Mouse (Mus musculus) kidney, adult 2 months (tissue): ENCODE results near the gene Pcnx2. TPM values are rescaled to one million over a fixed set of nuclear protein-coding genes. Genes with fewer than 3 reads are reported as not detected.

Experiments
- DNase-seq: peaks from one replicate; pipeline ENCODE4 v3.0.0; 2021
- H3K27ac ChIP-seq: fragments of 200-500 bp; 2 replicates; pipeline ENCODE4 v1.5.1; 2012; ENCODE audit warnings: low read depth, low read length, control low read depth, inconsistent platforms; ENCODE audit not compliant: insufficient read depth
- H3K27me3 ChIP-seq: fragments of 200-500 bp; replicated peaks from 2 replicates; pipeline ENCODE4 v1.6.1; 2012; ENCODE audit warnings: mild to moderate bottlenecking, moderate library complexity, low read length, inconsistent platforms; ENCODE audit not compliant: control insufficient read depth, insufficient read depth
- H3K36me3 ChIP-seq: fragments of 200-500 bp; 2 replicates; pipeline ENCODE4 v1.6.1; 2012; ENCODE audit warnings: mild to moderate bottlenecking, moderate library complexity, low read length, inconsistent platforms; ENCODE audit not compliant: control insufficient read depth, insufficient read depth
- H3K4me1 ChIP-seq: fragments of 200-500 bp; 2 replicates; pipeline ENCODE4 v1.6.1; 2011; ENCODE audit warnings: low read length; ENCODE audit not compliant: control insufficient read depth, insufficient read depth
- H3K4me3 ChIP-seq: fragments of 200-500 bp; 2 replicates; pipeline ENCODE4 v1.5.1; 2011; ENCODE audit warnings: mild to moderate bottlenecking, low read depth, low read length, control low read depth; ENCODE audit not compliant: insufficient read depth
- CTCF ChIP-seq: fragments of 200-500 bp; conservative IDR thresholded peaks from 2 replicates; pipeline ENCODE4 v1.5.1; 2011; ENCODE audit warnings: low read depth, mild to moderate bottlenecking, control low read depth, low read length, moderate library complexity, mixed read lengths; ENCODE audit not compliant: insufficient read depth, insufficient read length
- POLR2A ChIP-seq: fragments of 200-500 bp; IDR thresholded peaks from one replicate; pipeline ENCODE4 v1.6.1; 2011; ENCODE audit warnings: low read depth, low read length, control low read depth
- WGBS: fragments of 180-500 bp; shearing (Covaris S2); methylation state at CpG from one replicate; pipeline ENCODE4 v1.1.7; 2018; 5-methylcytosine and 5-hydroxymethylcytosine counted together
- polyA plus RNA-seq: library from polyadenylated mRNA; depleted of rRNA; stranded (reverse); fragments of >200 nt; gene quantifications from 2 replicates; pipeline ENCODE4 v1.2.3, GENCODE M21; 2012

The Pcnx2 gene
- polyA plus RNA-seq, 1 experiment = 0.20 TPM

- 89% methylated on average over 4 of the region's 4 CpGs for WGBS
- Histone ChIP-seq H3K36me3 (no peaks in the 10 kb centered on the region), H3K4me3 (no peak overlapping the region), H3K27ac (no peak overlapping the region), H3K27me3 (no peaks in the 10 kb centered on the region), H3K4me1 (no peaks in the 10 kb centered on the region)
- TF ChIP-seq CTCF (no peak), POLR2A (no peak)
- DNase-seq = no peak
These were observed 172.0 kb downstream of the Pcnx2 start for GRCm38 (mm10) chr8:125726143-125726542.

GRCm38 (mm10) chr8:125725037-125725820 lies 172.9 kb downstream of the Pcnx2 start:
- no peak for DNase-seq
- Histone ChIP-seq H3K27ac (no peak overlapping the region), H3K4me1 (no peaks in the 10 kb centered on the region), H3K4me3 (no peak overlapping the region), H3K36me3 (no peaks in the 10 kb centered on the region), H3K27me3 (no peaks in the 10 kb centered on the region)
- no peak for TF ChIP-seq CTCF
- 77% methylated on average over 6 of the region's 6 CpGs for WGBS

GRCm38 (mm10) chr8:125723437-125723836 lies 174.7 kb downstream of the Pcnx2 start:
- Histone ChIP-seq H3K36me3 (no peaks in the 10 kb centered on the region), H3K27ac (no peak overlapping the region), H3K4me1 (no peaks in the 10 kb centered on the region), H3K4me3 (no peak overlapping the region), H3K27me3 (no peaks in the 10 kb centered on the region)
- DNase-seq = peak; percentile 23
- TF ChIP-seq CTCF (no peak), POLR2A (no peak)
- 87% methylated on average over 6 of the region's 6 CpGs for WGBS

DNA sequence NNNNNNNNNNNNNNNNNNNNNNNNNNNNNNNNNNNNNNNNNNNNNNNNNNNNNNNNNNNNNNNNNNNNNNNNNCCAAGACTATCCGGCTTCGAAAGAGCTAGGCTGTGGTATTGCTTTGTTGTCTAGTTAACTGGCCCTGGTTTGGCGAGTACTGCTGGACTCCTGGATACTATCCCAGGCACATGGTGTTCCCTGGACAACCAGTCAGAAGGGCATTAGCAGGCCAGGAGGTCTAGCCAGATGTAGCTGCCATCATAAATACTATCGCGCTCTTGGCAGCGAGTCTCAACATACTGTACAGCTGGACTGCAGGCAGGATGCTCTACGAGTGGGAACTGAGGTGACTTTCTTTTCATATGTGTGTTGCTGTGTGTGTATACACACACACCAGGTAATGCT lies 175.4 kb downstream of the Pcnx2 start:
- DNase-seq = peak; percentile 79
- H3K4me1 ChIP-seq = no peaks in the 10 kb centered on the region
- WGBS = 61% methylated on average over 7 of the region's 7 CpGs

DNA sequence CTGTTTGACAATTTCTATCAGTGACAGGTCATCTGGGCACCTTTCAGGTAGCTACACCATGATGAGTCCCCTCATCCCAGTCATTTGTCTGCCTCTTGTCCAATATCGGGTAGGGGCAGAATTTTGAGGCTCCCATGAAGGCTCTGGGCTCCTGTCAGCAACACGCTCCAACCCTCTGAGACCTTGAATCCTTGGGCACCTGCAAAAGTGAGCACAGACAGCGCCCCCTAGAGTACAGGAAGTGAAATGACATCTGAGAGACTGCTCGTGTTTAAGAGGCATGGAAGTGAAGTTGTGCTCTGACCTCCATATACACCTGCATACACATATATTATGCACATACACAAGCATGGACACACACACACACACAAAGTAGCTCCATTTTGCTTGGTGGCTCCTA lies 179.2 kb downstream of the Pcnx2 start:
- H3K27ac ChIP-seq = no peak overlapping the region
- peak; percentile 53 for TF ChIP-seq CTCF
- no peak for TF ChIP-seq POLR2A
- 67% methylated on average over 4 of the region's 4 CpGs for WGBS
- 0 out of 2 replicates have a peak, but pooled peaks cover 3% of the 10 kb centered on the region for H3K4me1 ChIP-seq
- no peak for DNase-seq
- no peaks in the 10 kb centered on the region for H3K36me3 ChIP-seq
- no peaks in the 10 kb centered on the region for H3K27me3 ChIP-seq
- H3K4me3 ChIP-seq = no peak overlapping the region

More for the DNA sequence above, 175.4 kb downstream of the Pcnx2 start:
- TF ChIP-seq CTCF = no peak
- TF ChIP-seq POLR2A = no peak
- H3K4me3 ChIP-seq = no peak overlapping the region
- H3K27ac ChIP-seq = no peak overlapping the region
- no peaks in the 10 kb centered on the region for H3K27me3 ChIP-seq
- H3K36me3 ChIP-seq = no peaks in the 10 kb centered on the region

DNA sequence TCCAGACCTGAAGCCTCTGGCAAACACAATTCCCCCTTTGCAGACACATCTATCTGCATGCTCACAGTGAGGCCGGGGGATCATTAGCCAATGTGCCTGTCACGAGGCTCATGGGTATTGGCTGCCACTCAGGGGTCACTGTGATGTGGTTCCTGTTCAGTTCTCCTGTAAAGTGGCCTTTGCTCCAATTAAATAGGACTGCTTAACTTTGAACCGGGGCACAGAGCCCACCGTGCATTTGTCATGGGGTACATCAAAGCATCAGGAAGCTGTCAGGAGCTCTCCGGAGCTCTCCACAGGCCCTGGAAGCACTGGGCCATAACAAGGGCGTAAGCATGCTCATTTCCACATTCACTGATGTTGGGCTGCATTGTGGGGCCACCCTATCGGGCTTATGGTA lies 181.5 kb downstream of the Pcnx2 start:
- TF ChIP-seq CTCF (no peak), POLR2A (no peak)
- Histone ChIP-seq H3K36me3 (no peaks in the 10 kb centered on the region), H3K27ac (no peak overlapping the region), H3K4me1 (0 out of 2 replicates have a peak, but pooled peaks cover 3% of the 10 kb centered on the region), H3K4me3 (no peak overlapping the region), H3K27me3 (no peaks in the 10 kb centered on the region)
- peak; percentile 45 for DNase-seq
- 31% methylated on average over 7 of the region's 7 CpGs for WGBS

DNA sequence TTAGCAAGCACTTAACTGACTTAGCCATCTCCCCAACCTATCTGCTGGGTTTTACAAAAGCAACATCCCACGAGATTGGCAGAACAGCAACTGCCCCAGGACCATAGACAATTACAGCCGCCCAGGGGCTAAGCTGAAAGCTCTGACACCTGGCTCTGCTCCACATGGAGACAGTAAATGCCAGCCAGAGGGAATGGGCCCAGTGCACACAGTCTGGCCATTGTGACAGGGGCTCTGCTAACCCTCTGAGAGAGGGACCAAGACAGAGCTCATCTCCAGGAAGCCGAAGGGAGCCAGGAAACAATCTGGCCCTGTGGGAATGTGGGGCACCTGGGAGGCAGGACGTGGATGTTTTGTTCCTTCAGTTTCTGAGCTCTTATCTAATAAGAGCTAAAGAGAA lies 181.9 kb downstream of the Pcnx2 start:
- WGBS = 52% methylated on average over 4 of the region's 4 CpGs
- Histone ChIP-seq H3K4me3 (no peak overlapping the region), H3K4me1 (0 out of 2 replicates have a peak, but pooled peaks cover 3% of the 10 kb centered on the region), H3K27me3 (no peaks in the 10 kb centered on the region), H3K27ac (no peak overlapping the region), H3K36me3 (no peaks in the 10 kb centered on the region)
- TF ChIP-seq CTCF (no peak), POLR2A (no peak)
- no peak for DNase-seq

- no peak for DNase-seq
- 94% methylated on average over 5 of the region's 5 CpGs for WGBS
- H3K4me1 ChIP-seq = no peaks in the 10 kb centered on the region
- no peak overlapping the region for H3K27ac ChIP-seq
- H3K4me3 ChIP-seq = no peak overlapping the region
- H3K36me3 ChIP-seq = no peaks in the 10 kb centered on the region
- H3K27me3 ChIP-seq = no peaks in the 10 kb centered on the region
- TF ChIP-seq CTCF (no peak), POLR2A (no peak)
These were observed 186.6 kb downstream of the Pcnx2 start for GRCm38 (mm10) chr8:125711514-125711913.
